Mouse (Mus musculus) kidney, adult 2 months (tissue): Measurements from ENCODE around the gene Med12l.

Experiments
- CTCF ChIP-seq: fragments of 200-500 bp; conservative IDR thresholded peaks from 2 replicates; pipeline ENCODE4 v1.5.1; 2011; ENCODE audit warnings: low read depth, mild to moderate bottlenecking, control low read depth, low read length, moderate library complexity, mixed read lengths; ENCODE audit not compliant: insufficient read depth, insufficient read length
- POLR2A ChIP-seq: fragments of 200-500 bp; IDR thresholded peaks from one replicate; pipeline ENCODE4 v1.6.1; 2011; ENCODE audit warnings: low read depth, low read length, control low read depth

GRCm38 (mm10) chr3:59181134-59181533, 175.5 kb downstream of the Med12l start:
- no peak for TF ChIP-seq POLR2A
- TF ChIP-seq CTCF, result no peak
